Mouse (Mus musculus) liver, embryonic 11.5 days (tissue): ENCODE measurements around the gene Dennd1a. TPM values are rescaled to one million over a fixed set of nuclear protein-coding genes. Genes with fewer than 3 reads are reported as not detected.

ENCODE experiments used
- ATAC-seq: fragments of 200-750 bp; cut with Nextera tagmentation; replicated peaks from 2 replicates; pipeline ENCODE4 v1.8.0; 2017; ENCODE audit warnings: moderate number of reproducible peaks, mild to moderate bottlenecking, moderate TSS enrichment, moderate library complexity; ENCODE audit not compliant: low FRiP score
- DNase-seq: peaks from one replicate; pipeline ENCODE4 v3.0.0-alpha.2; 2017; ENCODE audit warnings: low spot score
- H3K27ac ChIP-seq: fragments of 300-500 bp; sonication (generic); 2 replicates; pipeline ENCODE4 v1.5.1; 2014; ENCODE audit warnings: mild to moderate bottlenecking, low read depth, low read length, control low read depth
- H3K27me3 ChIP-seq: fragments of 300-500 bp; sonication (generic); replicated peaks from 2 replicates; pipeline ENCODE4 v1.6.1; 2014; ENCODE audit warnings: low read length, mixed read lengths; ENCODE audit not compliant: control insufficient read depth, insufficient read depth
- H3K36me3 ChIP-seq: fragments of 300-500 bp; sonication (generic); 2 replicates; pipeline ENCODE4 v1.6.1; 2014; ENCODE audit warnings: mild to moderate bottlenecking, low read length, moderate library complexity, mixed read lengths; ENCODE audit not compliant: control insufficient read depth, insufficient read depth
- H3K4me1 ChIP-seq: fragments of 300-500 bp; sonication (generic); replicated peaks from 2 replicates; pipeline ENCODE4 v1.6.1; 2014; ENCODE audit warnings: low read length, mixed read lengths; ENCODE audit not compliant: control insufficient read depth, insufficient read depth
- H3K4me2 ChIP-seq: fragments of 300-500 bp; sonication (generic); 2 replicates; pipeline ENCODE4 v1.6.1; 2014; ENCODE audit warnings: mild to moderate bottlenecking, control low read depth, moderate library complexity
- H3K4me3 ChIP-seq: fragments of 300-500 bp; sonication (generic); 2 replicates; pipeline ENCODE4 v1.5.1; 2014; ENCODE audit warnings: low read depth, low read length, control low read depth
- H3K9ac ChIP-seq: fragments of 300-500 bp; sonication (generic); 2 replicates; pipeline ENCODE4 v1.6.1; 2014; ENCODE audit warnings: low read depth, low read length, control low read depth
- H3K9me3 ChIP-seq: fragments of 300-500 bp; sonication (generic); 2 replicates; pipeline ENCODE4 v1.6.1; 2016; ENCODE audit warnings: low read length, inconsistent platforms, mixed read lengths; ENCODE audit not compliant: control insufficient read depth
- WGBS: fragments of 180-500 bp; shearing (Covaris S2); extraction: QIAGEN DNeasy Blood & Tissue Kit; methylation state at CpG from one replicate; pipeline ENCODE4 v1.1.7; 2014; 5-methylcytosine and 5-hydroxymethylcytosine counted together
- polyA plus RNA-seq: library from polyadenylated mRNA; unstranded; fragments of >200 nt; fragmentation: Nextera tagmentation; extraction: Ambion mirVana; gene quantifications from 2 replicates; pipeline ENCODE4 v1.2.1, GENCODE M21; 2014

Dennd1a gene
- polyA plus RNA-seq, 1 experiment from 2014 or later = 10.6 TPM

DNA sequence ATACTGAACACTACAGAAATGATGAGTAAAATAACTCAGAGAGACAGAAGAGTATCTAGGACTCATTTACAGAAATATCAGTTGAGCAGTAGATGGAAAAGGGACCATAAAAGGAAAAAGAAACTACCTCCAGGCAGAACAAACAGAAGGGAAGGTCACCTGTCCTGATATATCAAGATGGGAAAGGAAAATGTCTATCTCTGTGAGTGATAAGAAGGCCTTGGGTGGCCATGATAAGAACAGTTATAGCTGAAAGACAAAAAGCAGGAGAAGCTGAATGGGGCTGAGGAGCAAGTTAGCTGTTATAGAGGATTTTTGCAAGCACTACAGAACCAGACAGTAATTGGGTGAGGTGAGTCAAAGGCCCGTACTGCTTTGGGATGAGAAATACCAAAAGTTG lies 155.7 kb downstream of the Dennd1a start:
- Histone ChIP-seq H3K4me1 (peaks cover 46% of the 10 kb centered on the region), H3K27ac (peak overlapping the region; percentile 69), H3K4me3 (no peak overlapping the region), H3K9me3 (no peaks in the 10 kb centered on the region), H3K27me3 (no peaks in the 10 kb centered on the region), H3K9ac (no peak overlapping the region), H3K36me3 (no peaks in the 10 kb centered on the region), H3K4me2 (peak overlapping the region; percentile 35)
- ATAC-seq = no peak
- 79% methylated on average over 1 of the region's 1 CpGs for WGBS
- no peak for DNase-seq

GRCm38 (mm10) chr2:38129961-38130802 lies 157.0 kb downstream of the Dennd1a start:
- Histone ChIP-seq H3K4me2 (no peak overlapping the region), H3K27ac (no peak overlapping the region), H3K36me3 (no peaks in the 10 kb centered on the region), H3K9me3 (no peaks in the 10 kb centered on the region), H3K9ac (no peak overlapping the region), H3K4me1 (peaks cover 58% of the 10 kb centered on the region), H3K4me3 (no peak overlapping the region), H3K27me3 (no peaks in the 10 kb centered on the region)
- DNase-seq = no peak
- WGBS = 71% methylated on average over 6 of the region's 6 CpGs
- no peak for ATAC-seq

DNA sequence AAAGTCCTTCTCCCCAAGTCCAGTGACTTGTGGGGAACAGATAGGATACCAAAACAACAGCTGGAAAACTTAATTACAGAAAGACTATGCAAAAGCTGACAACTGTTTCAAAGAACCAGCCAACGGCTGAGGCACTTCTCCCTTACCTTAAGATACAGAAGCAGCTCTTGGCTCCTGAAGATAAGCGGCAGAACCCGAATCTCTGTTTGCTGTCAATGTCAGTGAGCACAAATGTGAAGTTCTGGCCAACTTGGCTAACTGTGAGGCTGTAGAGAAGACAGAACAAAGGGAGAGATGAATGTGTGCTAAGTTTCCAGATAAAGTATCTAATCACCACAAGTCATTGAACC lies 160.8 kb downstream of the Dennd1a start:
- Histone ChIP-seq H3K27ac (peak overlapping the region; percentile 81), H3K4me1 (peaks cover 47% of the 10 kb centered on the region), H3K27me3 (no peaks in the 10 kb centered on the region), H3K4me2 (peak overlapping the region; percentile 49), H3K4me3 (no peak overlapping the region), H3K9me3 (no peaks in the 10 kb centered on the region), H3K9ac (no peak overlapping the region), H3K36me3 (0 out of 2 replicates have a peak, but pooled peaks cover 2% of the 10 kb centered on the region)
- ATAC-seq (peak; percentile 90), DNase-seq (no peak)
- whole genome bisulfite sequencing = 8% methylated on average over 3 of the region's 3 CpGs

- 35% methylated on average over 5 of the region's 5 CpGs for whole genome bisulfite sequencing
- H3K27me3 ChIP-seq = no peaks in the 10 kb centered on the region
- H3K4me2 ChIP-seq = peak overlapping the region; percentile 49
- H3K4me1 ChIP-seq = peaks cover 43% of the 10 kb centered on the region
- peak overlapping the region; percentile 22; the same call in 1 of the 2 replicates for H3K9ac ChIP-seq
- ATAC-seq (peak; percentile 94), DNase-seq (peak; percentile 50)
- no peaks in the 10 kb centered on the region for H3K9me3 ChIP-seq
- 0 out of 2 replicates have a peak, but pooled peaks cover 2% of the 10 kb centered on the region for H3K36me3 ChIP-seq
- peak overlapping the region; percentile 81 for H3K27ac ChIP-seq
- H3K4me3 ChIP-seq = peak overlapping the region; percentile 23; the same call in 1 of the 2 replicates
These were observed 161.4 kb downstream of the Dennd1a start for GRCm38 (mm10) chr2:38125671-38126382.

GRCm38 (mm10) chr2:38124727-38125126 lies 162.5 kb downstream of the Dennd1a start:
- peaks cover 34% of the 10 kb centered on the region for H3K4me1 ChIP-seq
- WGBS = 68% methylated on average over 1 of the region's 1 CpGs
- no peak overlapping the region for H3K4me2 ChIP-seq
- H3K4me3 ChIP-seq = no peak overlapping the region
- no peak for DNase-seq
- H3K36me3 ChIP-seq = 0 out of 2 replicates have a peak, but pooled peaks cover 2% of the 10 kb centered on the region
- H3K27me3 ChIP-seq = no peaks in the 10 kb centered on the region
- no peak overlapping the region for H3K9ac ChIP-seq
- H3K27ac ChIP-seq = no peak overlapping the region
- no peaks in the 10 kb centered on the region for H3K9me3 ChIP-seq
- ATAC-seq = no peak

- Histone ChIP-seq H3K36me3 (no peaks in the 10 kb centered on the region), H3K9me3 (no peaks in the 10 kb centered on the region), H3K4me3 (no peak overlapping the region), H3K27me3 (no peaks in the 10 kb centered on the region), H3K27ac (no peak overlapping the region), H3K9ac (no peak overlapping the region), H3K4me1 (peaks cover 2% of the 10 kb centered on the region; the same call in 1 of the 2 replicates), H3K4me2 (no peak overlapping the region)
- ATAC-seq (no peak), DNase-seq (no peak)
- 65% methylated on average over 2 of the region's 2 CpGs for WGBS
These were observed 172.2 kb downstream of the Dennd1a start for GRCm38 (mm10) chr2:38115000-38115399.

DNA sequence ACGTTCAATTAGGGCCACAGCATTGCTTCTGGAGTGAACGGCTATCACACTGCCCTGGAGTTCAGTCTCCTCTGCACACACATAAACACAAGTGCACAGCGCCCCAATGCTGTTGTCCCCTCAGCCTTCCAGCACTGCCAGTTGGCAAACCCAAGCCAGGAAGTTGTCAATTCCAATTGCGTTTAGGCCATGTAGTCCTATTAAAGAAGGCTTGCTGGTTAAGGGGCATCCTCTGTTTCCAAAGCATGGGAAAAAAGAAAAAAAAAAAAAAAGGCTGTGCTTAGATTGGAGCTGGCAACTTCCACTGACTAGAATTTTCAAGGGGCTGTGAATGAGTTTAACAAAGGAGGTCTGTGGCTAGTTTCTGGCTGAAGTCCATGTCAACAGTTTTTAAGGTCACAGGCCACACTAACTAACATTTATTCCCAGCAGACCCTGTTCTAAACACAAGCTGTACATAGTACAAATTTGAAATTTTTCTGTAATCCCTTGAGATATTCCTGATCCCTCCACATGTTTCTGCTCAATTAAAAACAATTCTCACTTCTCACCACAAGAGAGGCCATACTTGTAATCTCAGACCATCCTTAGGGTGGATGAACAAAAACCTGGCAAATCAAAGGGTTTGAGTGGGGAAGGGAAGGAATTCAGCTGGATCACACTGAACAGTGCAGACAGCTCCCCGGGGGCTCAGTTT lies 175.4 kb downstream of the Dennd1a start:
- no peaks in the 10 kb centered on the region for H3K9me3 ChIP-seq
- no peaks in the 10 kb centered on the region for H3K27me3 ChIP-seq
- DNase-seq (no peak), ATAC-seq (no peak)
- peaks cover 5% of the 10 kb centered on the region; the same call in 1 of the 2 replicates for H3K4me1 ChIP-seq
- H3K4me2 ChIP-seq = no peak overlapping the region
- no peak overlapping the region for H3K27ac ChIP-seq
- no peak overlapping the region for H3K4me3 ChIP-seq
- WGBS = 73% methylated on average over 5 of the region's 5 CpGs
- no peak overlapping the region for H3K9ac ChIP-seq
- H3K36me3 ChIP-seq = no peaks in the 10 kb centered on the region

DNA sequence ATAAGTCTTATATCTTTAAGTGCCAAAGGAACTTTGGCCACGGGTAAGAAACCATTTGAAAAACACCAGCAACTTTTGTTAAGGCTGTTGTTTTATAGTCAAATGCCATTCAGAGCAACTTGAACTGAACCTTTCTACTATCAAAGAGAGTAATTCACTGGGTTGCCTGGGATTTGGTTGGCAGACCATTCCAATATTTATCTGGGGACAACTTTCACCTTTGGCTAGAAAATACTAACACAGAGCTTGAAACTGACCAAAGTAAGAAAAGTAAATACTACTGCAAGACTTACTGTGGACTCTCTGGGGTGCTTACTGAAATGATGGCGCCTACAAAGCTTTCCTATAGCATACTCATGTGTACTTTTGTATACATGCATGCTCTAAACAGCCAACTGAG lies 178.6 kb downstream of the Dennd1a start:
- no peak for ATAC-seq
- H3K9ac ChIP-seq = no peak overlapping the region
- no peak overlapping the region for H3K27ac ChIP-seq
- H3K9me3 ChIP-seq = no peaks in the 10 kb centered on the region
- no peak overlapping the region for H3K4me3 ChIP-seq
- 0 out of 2 replicates have a peak, but pooled peaks cover 5% of the 10 kb centered on the region for H3K4me1 ChIP-seq
- no peak overlapping the region for H3K4me2 ChIP-seq
- H3K27me3 ChIP-seq = no peaks in the 10 kb centered on the region
- 78% methylated on average over 2 of the region's 2 CpGs for WGBS
- H3K36me3 ChIP-seq = no peaks in the 10 kb centered on the region
- no peak for DNase-seq
